Mouse (Mus musculus): Measurements from ENCODE around the gene Uck2. TPM values are rescaled to one million over a fixed set of nuclear protein-coding genes. Genes with fewer than 3 reads are reported as not detected.

Uck2 gene
- total and polyA plus RNA-seq, 2 experiments from 2014 or later, result 44.7 to 91.3 TPM

GRCm38 (mm10) chr1:167230930-167231611 is 54.0 kb downstream of the Uck2 start:
- Histone ChIP-seq H3K9me3 (ENCODE audit: low read length) (no peaks in the 10 kb centered on the region), H3K36me3 (ENCODE audit: insufficient read depth, low read length) (peaks cover 22% of the 10 kb centered on the region; the same call in 1 of the 2 replicates), H3K4me3 (ENCODE audit: low read length) (no peak overlapping the region), H3K4me2 (ENCODE audit: low read depth, low read length) (no peak overlapping the region), H3K27me3 (ENCODE audit: insufficient read depth, low read length) (no peaks in the 10 kb centered on the region), H3K27ac (no peak overlapping the region), H3K9ac (replicated peaks; ENCODE audit: low read length) (no peak overlapping the region), H3K4me1 (ENCODE audit: insufficient read depth, low read length) (no peaks in the 10 kb centered on the region)
- 82% methylated on average over 17 of the region's 17 CpGs for WGBS
- peak; percentile 54 for ATAC-seq
- peak; percentile 32; the same call in 1 of the 2 replicates for TF ChIP-seq CTCF (IDR thresholded peaks at IDR 0.05; ENCODE audit: low read depth)
- DNase-seq (ENCODE audit: low spot score), result no peak

GRCm38 (mm10) chr1:167222382-167223010 is 62.6 kb downstream of the Uck2 start:
- no peak overlapping the region for H3K9ac ChIP-seq (replicated peaks; ENCODE audit: low read length)
- H3K27me3 ChIP-seq (ENCODE audit: insufficient read depth, low read length), result no peaks in the 10 kb centered on the region
- no peak for TF ChIP-seq CTCF (IDR thresholded peaks at IDR 0.05; ENCODE audit: low read depth)
- H3K4me2 ChIP-seq (ENCODE audit: low read depth, low read length), result no peak overlapping the region
- no peak overlapping the region for H3K4me3 ChIP-seq (ENCODE audit: low read length)
- H3K9me3 ChIP-seq (ENCODE audit: low read length), result no peaks in the 10 kb centered on the region
- H3K36me3 ChIP-seq (ENCODE audit: insufficient read depth, low read length), result peaks cover 25% of the 10 kb centered on the region; the same call in 1 of the 2 replicates
- H3K4me1 ChIP-seq (ENCODE audit: insufficient read depth, low read length), result no peaks in the 10 kb centered on the region
- H3K27ac ChIP-seq, result no peak overlapping the region
- WGBS, result 87% methylated on average over 9 of the region's 9 CpGs
- ATAC-seq, result no peak
- no peak for DNase-seq (ENCODE audit: low spot score)

GRCm38 (mm10) chr1:167220303-167221174 is 64.6 kb downstream of the Uck2 start:
- TF ChIP-seq CTCF (IDR thresholded peaks at IDR 0.05; ENCODE audit: low read depth), result peak; percentile 94
- H3K4me2 ChIP-seq (ENCODE audit: low read depth, low read length), result no peak overlapping the region
- H3K9ac ChIP-seq (replicated peaks; ENCODE audit: low read length), result no peak overlapping the region
- WGBS, result 2% methylated on average over 5 of the region's 5 CpGs
- DNase-seq (ENCODE audit: low spot score) (peak; percentile 90), ATAC-seq (peak; percentile 81)
- no peak overlapping the region for H3K4me3 ChIP-seq (ENCODE audit: low read length)
- H3K4me1 ChIP-seq (ENCODE audit: insufficient read depth, low read length), result no peaks in the 10 kb centered on the region
- H3K27ac ChIP-seq, result no peak overlapping the region
- no peaks in the 10 kb centered on the region for H3K9me3 ChIP-seq (ENCODE audit: low read length)
- no peaks in the 10 kb centered on the region for H3K27me3 ChIP-seq (ENCODE audit: insufficient read depth, low read length)
- peaks cover 12% of the 10 kb centered on the region; the same call in 1 of the 2 replicates for H3K36me3 ChIP-seq (ENCODE audit: insufficient read depth, low read length)

GRCm38 (mm10) chr1:167215460-167215859 is 69.7 kb downstream of the Uck2 start:
- no peaks in the 10 kb centered on the region for H3K36me3 ChIP-seq (ENCODE audit: insufficient read depth, low read length)
- no peak for DNase-seq (ENCODE audit: low spot score)
- no peak overlapping the region for H3K27ac ChIP-seq
- no peak for TF ChIP-seq CTCF (IDR thresholded peaks at IDR 0.05; ENCODE audit: low read depth)
- no peaks in the 10 kb centered on the region for H3K4me1 ChIP-seq (ENCODE audit: insufficient read depth, low read length)
- 88% methylated on average over 3 of the region's 3 CpGs for WGBS
- ATAC-seq, result no peak
- no peak overlapping the region for H3K4me2 ChIP-seq (ENCODE audit: low read depth, low read length)
- no peak overlapping the region for H3K9ac ChIP-seq (replicated peaks; ENCODE audit: low read length)
- no peak overlapping the region for H3K4me3 ChIP-seq (ENCODE audit: low read length)
- no peaks in the 10 kb centered on the region for H3K9me3 ChIP-seq (ENCODE audit: low read length)
- H3K27me3 ChIP-seq (ENCODE audit: insufficient read depth, low read length), result no peaks in the 10 kb centered on the region

- 100% methylated on average over 1 of the region's 1 CpGs for WGBS
- H3K4me1 ChIP-seq (ENCODE audit: insufficient read depth, low read length), result no peaks in the 10 kb centered on the region
- no peak overlapping the region for H3K4me2 ChIP-seq (ENCODE audit: low read depth, low read length)
- H3K27ac ChIP-seq, result no peak overlapping the region
- ATAC-seq, result peak; percentile 34; the same call in 1 of the 2 replicates
- no peak overlapping the region for H3K4me3 ChIP-seq (ENCODE audit: low read length)
- no peak for TF ChIP-seq CTCF (IDR thresholded peaks at IDR 0.05; ENCODE audit: low read depth)
- no peaks in the 10 kb centered on the region for H3K27me3 ChIP-seq (ENCODE audit: insufficient read depth, low read length)
- no peaks in the 10 kb centered on the region for H3K36me3 ChIP-seq (ENCODE audit: insufficient read depth, low read length)
- H3K9ac ChIP-seq (replicated peaks; ENCODE audit: low read length), result no peak overlapping the region
- no peak for DNase-seq (ENCODE audit: low spot score)
- no peaks in the 10 kb centered on the region for H3K9me3 ChIP-seq (ENCODE audit: low read length)
Measured at GRCm38 (mm10) chr1:167212710-167213109, 72.4 kb downstream of the Uck2 start.

GRCm38 (mm10) chr1:167211979-167212614 is 73.0 kb downstream of the Uck2 start:
- Histone ChIP-seq H3K4me1 (ENCODE audit: insufficient read depth, low read length) (no peaks in the 10 kb centered on the region), H3K9me3 (ENCODE audit: low read length) (no peaks in the 10 kb centered on the region), H3K9ac (replicated peaks; ENCODE audit: low read length) (no peak overlapping the region), H3K4me2 (ENCODE audit: low read depth, low read length) (no peak overlapping the region; the same call in 1 of the 2 replicates), H3K36me3 (ENCODE audit: insufficient read depth, low read length) (no peaks in the 10 kb centered on the region), H3K27me3 (ENCODE audit: insufficient read depth, low read length) (no peaks in the 10 kb centered on the region), H3K4me3 (ENCODE audit: low read length) (no peak overlapping the region), H3K27ac (no peak overlapping the region)
- DNase-seq (ENCODE audit: low spot score), result peak; percentile 83
- 17% methylated on average over 7 of the region's 7 CpGs for WGBS
- peak; percentile 84 for ATAC-seq
- peak; percentile 94 for TF ChIP-seq CTCF (IDR thresholded peaks at IDR 0.05; ENCODE audit: low read depth)

All from hindbrain, postnatal 0 days (tissue).